Mouse (Mus musculus) MEL (cell line): Measurements from ENCODE around the gene Foxn3. TPM values are rescaled to one million over a fixed set of nuclear protein-coding genes. Genes with fewer than 3 reads are reported as not detected.
A peak's percentile ranks its signal among the peaks of the same experiment; 100 is the strongest.

Experiments used
- DNase-seq: peaks from one replicate; pipeline ENCODE4 v3.0.0; 2011; ENCODE audit warnings: low read depth, low spot score
- H3K27ac ChIP-seq: 2 replicates; pipeline ENCODE4 v1.5.1; 2012; ENCODE audit warnings: low read depth, mild to moderate bottlenecking, control low read depth, low read length, moderate library complexity; ENCODE audit not compliant: control insufficient read depth
- H3K27me3 ChIP-seq, 2 experiments: fragments of 150-350 bp in 1 of 2; sonication (generic) in 1 of 2; 2 replicates each; pipeline ENCODE4 v1.6.1; 2012; ENCODE audit warnings: low read length in 2 of 2, mild to moderate bottlenecking in 2 of 2, improper control_type of control experiment in 1 of 2, moderate library complexity in 1 of 2; ENCODE audit not compliant: insufficient read depth in 2 of 2, control insufficient read depth in 1 of 2
- H3K36me3 ChIP-seq, 2 experiments: 2 replicates each; pipeline ENCODE4 v1.6.1; 2012 to 2014; ENCODE audit warnings: low read length in 2 of 2, improper control_type of control experiment in 1 of 2, inconsistent platforms in 1 of 2, mild to moderate bottlenecking in 1 of 2; ENCODE audit not compliant: insufficient read depth in 2 of 2, control insufficient read depth in 1 of 2
- H3K4me1 ChIP-seq, 2 experiments: fragments of 150-350 bp in 1 of 2; sonication (generic) in 1 of 2; 2 replicates each; pipeline ENCODE4 v1.6.1; 2012; ENCODE audit warnings: low read length in 2 of 2, improper control_type of control experiment in 1 of 2, mild to moderate bottlenecking in 1 of 2; ENCODE audit not compliant: insufficient read depth in 2 of 2, control insufficient read depth in 1 of 2
- H3K4me3 ChIP-seq, 2 experiments: fragments of 150-350 bp in 1 of 2; sonication (generic) in 1 of 2; 2 replicates each; pipeline ENCODE4 v1.5.1; 2012; ENCODE audit warnings: low read depth in 2 of 2, low read length in 2 of 2, mild to moderate bottlenecking in 2 of 2, moderate library complexity in 2 of 2, control low read depth in 1 of 2, improper control_type of control experiment in 1 of 2; ENCODE audit not compliant: control insufficient read depth in 1 of 2, insufficient read depth in 1 of 2
- H3K79me2 ChIP-seq: 2 replicates; pipeline ENCODE4 v1.6.1; 2012; ENCODE audit warnings: mild to moderate bottlenecking, low read length, moderate library complexity; ENCODE audit not compliant: control insufficient read depth, poor library complexity, insufficient read depth
- H3K9ac ChIP-seq: 2 replicates; pipeline ENCODE4 v1.6.1; 2012; ENCODE audit warnings: low read depth, mild to moderate bottlenecking, control low read depth, low read length, moderate library complexity; ENCODE audit not compliant: control insufficient read depth, poor library complexity, severe bottlenecking
- H3K9me3 ChIP-seq: fragments of 150-350 bp; sonication (generic); replicated peaks from 2 replicates; pipeline ENCODE4 v1.6.1; 2012; ENCODE audit warnings: mild to moderate bottlenecking, low read length, improper control_type of control experiment, moderate library complexity; ENCODE audit not compliant: insufficient read depth
- CHD1 ChIP-seq: IDR thresholded peaks from 2 replicates; pipeline ENCODE4 v1.6.1; 2012; ENCODE audit warnings: low read depth, mild to moderate bottlenecking, inconsistent platforms, low read length, improper control_type of control experiment
- CHD2 ChIP-seq: IDR thresholded peaks from 2 replicates; pipeline ENCODE4 v1.6.1; 2011; ENCODE audit warnings: low read length, improper control_type of control experiment
- CTCF ChIP-seq, 3 experiments: IDR thresholded peaks in 2 of 3; conservative IDR thresholded peaks in 1 of 3; 2 replicates each; pipeline ENCODE4 v1.5.1; 2011 to 2012; ENCODE audit warnings: low read length in 3 of 3, low read depth in 2 of 3, mild to moderate bottlenecking in 2 of 3, improper control_type of control experiment in 1 of 3, inconsistent platforms in 1 of 3, mixed read lengths in 1 of 3, moderate library complexity in 1 of 3; ENCODE audit not compliant: control insufficient read depth in 1 of 3, insufficient read depth in 1 of 3, poor library complexity in 1 of 3, severe bottlenecking in 1 of 3
- E2F4 ChIP-seq: IDR thresholded peaks from 2 replicates; pipeline ENCODE4 v1.6.1; 2011; ENCODE audit warnings: low read depth, low read length, improper control_type of control experiment, borderline replicate concordance
- ELF1 ChIP-seq: IDR thresholded peaks from 2 replicates; pipeline ENCODE4 v1.6.1; 2014; ENCODE audit warnings: low read depth, mild to moderate bottlenecking, inconsistent platforms, low read length, improper control_type of control experiment, moderate library complexity
- EP300 ChIP-seq, 2 experiments: IDR thresholded peaks; 2 replicates each; pipeline ENCODE4 v1.6.1; 2011; ENCODE audit warnings: improper control_type of control experiment in 2 of 2, low read length in 2 of 2, low read depth in 1 of 2, mild to moderate bottlenecking in 1 of 2
- ETS1 ChIP-seq: IDR thresholded peaks from 2 replicates; pipeline ENCODE4 v1.6.1; 2012; ENCODE audit warnings: low read depth, mild to moderate bottlenecking, inconsistent platforms, low read length, improper control_type of control experiment, moderate library complexity
- GABPA ChIP-seq: IDR thresholded peaks from 2 replicates; pipeline ENCODE4 v1.6.1; 2012; ENCODE audit warnings: low read depth, mild to moderate bottlenecking, inconsistent platforms, low read length, improper control_type of control experiment, moderate library complexity
- GATA1 ChIP-seq: IDR thresholded peaks from 2 replicates; pipeline ENCODE4 v1.6.1; 2011; ENCODE audit warnings: low read depth, low read length, improper control_type of control experiment
- JUND ChIP-seq: IDR thresholded peaks from 2 replicates; pipeline ENCODE4 v1.6.1; 2011; ENCODE audit warnings: low read depth, mild to moderate bottlenecking, improper control_type of control experiment, low read length
- KAT2A ChIP-seq: conservative IDR thresholded peaks from 2 replicates; pipeline ENCODE4 v1.6.1; 2012; ENCODE audit warnings: low read depth, low read length, improper control_type of control experiment, inconsistent platforms
- MAFK ChIP-seq: IDR thresholded peaks from 2 replicates; pipeline ENCODE4 v1.6.1; 2011; ENCODE audit warnings: low read depth, mild to moderate bottlenecking, low read length, improper control_type of control experiment, borderline replicate concordance
- MAX ChIP-seq: IDR thresholded peaks from 2 replicates; pipeline ENCODE4 v1.6.1; 2011; ENCODE audit warnings: low read length, improper control_type of control experiment
- MAZ ChIP-seq: IDR thresholded peaks from 2 replicates; pipeline ENCODE4 v1.6.1; 2012; ENCODE audit warnings: low read depth, mild to moderate bottlenecking, inconsistent platforms, low read length, improper control_type of control experiment
- MYB ChIP-seq: IDR thresholded peaks from 2 replicates; pipeline ENCODE4 v1.6.1; 2011; ENCODE audit warnings: mild to moderate bottlenecking, low read depth, low read length, improper control_type of control experiment
- MYC ChIP-seq: IDR thresholded peaks from 2 replicates; pipeline ENCODE4 v1.6.1; 2011; ENCODE audit warnings: low read depth, mild to moderate bottlenecking, low read length, improper control_type of control experiment, moderate library complexity
- POLR2AphosphoS2 ChIP-seq: IDR thresholded peaks from 2 replicates; pipeline ENCODE4 v1.6.1; 2011; ENCODE audit warnings: low read length, improper control_type of control experiment
- POLR2AphosphoS5 ChIP-seq: IDR thresholded peaks from 2 replicates; pipeline ENCODE4 v1.6.1; 2012; ENCODE audit warnings: low read depth, borderline replicate concordance, mild to moderate bottlenecking, inconsistent platforms, low read length, moderate library complexity, mixed read lengths
- RAD21 ChIP-seq: IDR thresholded peaks from 2 replicates; pipeline ENCODE4 v1.6.1; 2011; ENCODE audit warnings: mild to moderate bottlenecking, low read depth, low read length, improper control_type of control experiment
- RCOR1 ChIP-seq: IDR thresholded peaks from 2 replicates; pipeline ENCODE4 v1.6.1; 2012; ENCODE audit warnings: low read depth, mild to moderate bottlenecking, inconsistent platforms, low read length, improper control_type of control experiment
- SIN3A ChIP-seq: IDR thresholded peaks from 2 replicates; pipeline ENCODE4 v1.6.1; 2012; ENCODE audit warnings: low read length, improper control_type of control experiment, inconsistent platforms
- SMC3 ChIP-seq: IDR thresholded peaks from 2 replicates; pipeline ENCODE4 v1.6.1; 2011; ENCODE audit warnings: low read depth, low read length, improper control_type of control experiment
- TAL1 ChIP-seq: IDR thresholded peaks from 2 replicates; pipeline ENCODE4 v1.6.1; 2012; ENCODE audit warnings: mild to moderate bottlenecking, inconsistent platforms, low read length, moderate library complexity, mixed read lengths
- TBP ChIP-seq: IDR thresholded peaks from 2 replicates; pipeline ENCODE4 v1.8.0; 2011; ENCODE audit warnings: low read depth, low read length, improper control_type of control experiment
- TCF12 ChIP-seq: IDR thresholded peaks from 2 replicates; pipeline ENCODE4 v1.6.1; 2014; ENCODE audit warnings: low read depth, mild to moderate bottlenecking, inconsistent platforms, low read length, improper control_type of control experiment, moderate library complexity
- UBTF ChIP-seq: IDR thresholded peaks from 2 replicates; pipeline ENCODE4 v1.6.1; 2012; ENCODE audit warnings: low read depth, mild to moderate bottlenecking, inconsistent platforms, low read length, improper control_type of control experiment, moderate library complexity, borderline replicate concordance; ENCODE audit not compliant: insufficient read depth
- USF2 ChIP-seq, 2 experiments: IDR thresholded peaks; 2 replicates each; pipeline ENCODE4 v1.6.1; 2011 to 2012; ENCODE audit warnings: improper control_type of control experiment in 2 of 2, low read length in 2 of 2, borderline replicate concordance in 1 of 2, inconsistent platforms in 1 of 2, low read depth in 1 of 2, mild to moderate bottlenecking in 1 of 2; ENCODE audit not compliant: insufficient read depth in 1 of 2
- ZC3H11A ChIP-seq: IDR thresholded peaks from 2 replicates; pipeline ENCODE4 v1.6.1; 2012; ENCODE audit warnings: low read depth, mild to moderate bottlenecking, inconsistent platforms, low read length, improper control_type of control experiment
- ZNF384 ChIP-seq: IDR thresholded peaks from 2 replicates; pipeline ENCODE4 v1.6.1; 2012; ENCODE audit warnings: low read depth, mild to moderate bottlenecking, inconsistent platforms, low read length, improper control_type of control experiment
- polyA plus RNA-seq, 2 experiments: library from polyadenylated mRNA; stranded (reverse) in 1 of 2; unstranded in 1 of 2; fragments of >175 nt in 1 of 2; fragments of >200 nt in 1 of 2; gene quantifications; 2 replicates each; pipeline versions ENCODE4 v1.2.1 to v1.2.4; 2012; ENCODE audit warnings: low replicate concordance in 2 of 2, low read depth in 1 of 2; ENCODE audit not compliant: insufficient read length in 2 of 2, insufficient read depth in 1 of 2, missing spikeins in 1 of 2
- total RNA-seq: library from RNA; depleted of rRNA; stranded (reverse); fragments of 300-350 nt; gene quantifications from 2 replicates; pipeline ENCODE4 v1.2.3, GENCODE M21; 2012

The Foxn3 gene
- total and polyA plus RNA-seq, 3 experiments, result 15.5 to 22.8 TPM; not detected in 1

DNA sequence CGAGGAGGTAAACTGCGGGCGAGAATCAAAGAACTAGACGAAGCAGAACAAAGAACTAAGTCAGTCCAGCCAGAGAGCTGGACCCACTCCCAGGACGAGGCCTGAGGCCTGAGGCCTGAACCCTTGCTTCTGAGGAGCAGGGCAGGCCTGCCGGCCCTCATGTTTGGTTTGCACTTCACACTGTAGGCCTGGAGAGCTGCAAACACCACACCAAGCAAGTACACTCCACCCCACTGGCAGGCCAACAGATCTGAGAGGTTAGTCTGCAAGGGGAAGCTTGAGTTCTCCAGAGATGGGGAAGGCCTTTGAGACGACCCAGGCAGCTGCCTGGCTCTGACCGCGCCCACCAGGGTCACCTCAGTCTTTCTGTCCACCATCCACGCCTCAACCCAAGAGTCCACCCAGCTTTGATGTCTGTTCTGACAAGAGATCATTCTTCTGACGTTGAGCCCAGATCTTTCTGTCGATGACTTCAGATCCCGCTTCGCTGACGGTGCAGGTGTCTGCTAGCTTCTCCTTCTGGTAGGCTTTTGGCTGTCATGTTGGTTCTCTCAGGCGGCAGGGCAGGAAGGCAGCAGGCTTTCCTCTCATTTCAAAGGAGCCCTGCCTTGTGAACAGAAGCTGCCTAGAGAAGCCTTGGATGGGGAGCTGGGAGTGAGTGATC is 231.1 kb downstream of the Foxn3 start:
- H3K4me3 ChIP-seq, result no peak overlapping the region
- H3K27ac ChIP-seq, result no peak overlapping the region
- DNase-seq, result no peak
- H3K36me3 ChIP-seq, result peaks cover 0 to 15% of the 10 kb centered on the region in 2 experiments; a peak in 2 of 4 replicates
- no peak overlapping the region for H3K9ac ChIP-seq
- no peaks in the 10 kb centered on the region for H3K27me3 ChIP-seq
- no peak for TF ChIP-seq POLR2AphosphoS5
- TF ChIP-seq CHD1, result no peak
- no peak for TF ChIP-seq MYC
- no peak for TF ChIP-seq GABPA
- TF ChIP-seq SIN3A, result no peak
- TF ChIP-seq ETS1, result no peak
- TF ChIP-seq CHD2, result no peak
- TF ChIP-seq KAT2A, result no peak
- TF ChIP-seq UBTF, result no peak
- no peak for TF ChIP-seq JUND
- no peak for TF ChIP-seq TAL1
- TF ChIP-seq MAFK, result no peak
- no peak for TF ChIP-seq POLR2AphosphoS2
- no peaks in the 10 kb centered on the region for H3K9me3 ChIP-seq
- H3K4me1 ChIP-seq, result peaks cover 4 to 20% of the 10 kb centered on the region in 2 experiments
- no peaks in the 10 kb centered on the region for H3K79me2 ChIP-seq

DNA sequence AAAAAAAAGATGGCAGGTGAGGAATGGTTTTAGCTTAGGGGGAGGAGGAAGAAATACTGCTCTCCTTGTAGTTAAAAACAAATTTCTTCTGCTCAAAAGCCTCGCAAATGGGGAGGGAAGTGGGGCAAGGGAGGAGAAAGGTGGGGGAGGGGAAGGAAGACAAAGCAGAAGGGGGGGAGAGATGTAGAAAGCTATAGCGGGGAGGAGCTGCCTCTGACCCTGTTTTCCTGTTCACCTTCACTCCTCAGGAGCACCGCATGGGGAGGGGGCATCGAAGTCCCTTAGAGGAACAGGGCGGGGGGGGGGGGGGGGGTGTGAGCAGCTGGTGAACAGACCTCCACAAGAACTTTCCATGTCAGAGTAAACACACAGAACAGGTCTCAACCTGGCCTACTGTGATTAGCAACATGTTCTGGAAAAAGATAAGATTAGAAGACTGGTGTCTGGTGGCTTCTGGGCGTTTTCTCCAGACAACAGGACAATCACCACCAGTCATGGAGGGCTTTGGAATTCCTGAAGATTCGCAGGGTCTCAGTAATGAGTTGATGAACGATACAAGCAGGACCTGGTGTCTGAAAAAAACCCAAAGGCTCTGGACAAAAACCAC is 231.9 kb downstream of the Foxn3 start:
- Histone ChIP-seq H3K36me3 (peaks cover 0 to 15% of the 10 kb centered on the region in 2 experiments; a peak in 2 of 4 replicates), H3K4me3 (no peak overlapping the region), H3K79me2 (no peaks in the 10 kb centered on the region), H3K9ac (no peak overlapping the region), H3K9me3 (no peaks in the 10 kb centered on the region), H3K27me3 (no peaks in the 10 kb centered on the region), H3K4me1 (peaks cover 4 to 20% of the 10 kb centered on the region in 2 experiments), H3K27ac (no peak overlapping the region)
- peak; percentile 36 for DNase-seq
- TF ChIP-seq GATA1 (peak; percentile 84), CHD2 (no peak), USF2 (IDR thresholded peaks at IDR 0.05; ENCODE audit: borderline replicate concordance in 1 of 2, insufficient read depth in 1 of 2, low read depth in 1 of 2, low read length in 2 of 2) (no peak), POLR2AphosphoS2 (no peak), ETS1 (peak; percentile 50; the same call in 1 of the 2 replicates), TCF12 (peak; percentile 90), RAD21 (no peak), RCOR1 (peak; percentile 34; the same call in 1 of the 2 replicates), JUND (no peak), TAL1 (peak; percentile 73), MAZ (0 out of 2 replicates have a peak, but pooled peaks have one; percentile 34), ZNF384 (no peak), CHD1 (no peak), ZC3H11A (no peak), TBP (no peak), EP300 (IDR thresholded peaks at IDR 0.05; ENCODE audit: low read depth in 1 of 2, low read length in 2 of 2) (peak; percentile 72 to 79), MYB (no peak), ELF1 (no peak), SMC3 (no peak), MAX (no peak), CTCF (IDR thresholded peaks at IDR 0.05 in 2 of 3, conservative IDR thresholded peaks at IDR 0.05 in 1 of 3; ENCODE audit: control insufficient read depth in 1 of 3, insufficient read depth in 1 of 3, low read depth in 2 of 3, low read length in 3 of 3, poor library complexity in 1 of 3, severe bottlenecking in 1 of 3) (no peak), KAT2A (no peak), MAFK (no peak), E2F4 (no peak)
